Mouse (Mus musculus) forebrain, embryonic 11.5 days (tissue): ENCODE measurements around the gene Gm4836. TPM values are rescaled to one million over a fixed set of nuclear protein-coding genes. Genes with fewer than 3 reads are reported as not detected.
"Not testable (repeated sequence)": the region's sequence is repeated elsewhere in the genome, so short reads cannot be mapped to it uniquely, and the experiment has no call there.

Source experiments
- ATAC-seq: fragments of 200-750 bp; cut with Nextera tagmentation; replicated peaks from 2 replicates; pipeline ENCODE4 v1.8.0; 2017; ENCODE audit warnings: moderate TSS enrichment; ENCODE audit not compliant: low FRiP score
- DNase-seq: peaks from one replicate; pipeline ENCODE4 v3.0.0-alpha.2; 2017; ENCODE audit warnings: low spot score
- H3K27ac ChIP-seq: fragments of 300-500 bp; sonication (generic); 2 replicates; pipeline ENCODE4 v1.5.1; 2014; ENCODE audit warnings: low read depth, low read length
- H3K27me3 ChIP-seq: fragments of 300-500 bp; sonication (generic); 2 replicates; pipeline ENCODE4 v1.6.1; 2014; ENCODE audit warnings: mild to moderate bottlenecking, low read length, mixed read lengths; ENCODE audit not compliant: control insufficient read depth, insufficient read depth
- H3K36me3 ChIP-seq: fragments of 300-500 bp; sonication (generic); 2 replicates; pipeline ENCODE4 v1.6.1; 2014; ENCODE audit warnings: mild to moderate bottlenecking, low read length, moderate library complexity, mixed read lengths; ENCODE audit not compliant: control insufficient read depth, insufficient read depth
- H3K4me1 ChIP-seq: fragments of 300-500 bp; sonication (generic); replicated peaks from 2 replicates; pipeline ENCODE4 v1.6.1; 2014; ENCODE audit warnings: low read length, mixed read lengths; ENCODE audit not compliant: control insufficient read depth, insufficient read depth
- H3K4me2 ChIP-seq: fragments of 300-500 bp; sonication (generic); 2 replicates; pipeline ENCODE4 v1.6.1; 2014; ENCODE audit warnings: low read depth, mild to moderate bottlenecking, low read length, moderate library complexity, mixed read lengths; ENCODE audit not compliant: severe bottlenecking
- H3K4me3 ChIP-seq: fragments of 300-500 bp; sonication (generic); 2 replicates; pipeline ENCODE4 v1.5.1; 2014; ENCODE audit warnings: low read depth, low read length
- H3K9ac ChIP-seq: fragments of 300-500 bp; sonication (generic); 2 replicates; pipeline ENCODE4 v1.6.1; 2014; ENCODE audit warnings: low read length
- H3K9me3 ChIP-seq: fragments of 300-500 bp; sonication (generic); 2 replicates; pipeline ENCODE4 v1.6.1; 2016; ENCODE audit warnings: low read length, mixed read lengths; ENCODE audit not compliant: control insufficient read depth
- WGBS: fragments of 180-500 bp; shearing (Covaris S2); extraction: QIAGEN DNeasy Blood & Tissue Kit; methylation state at CpG from one replicate; pipeline ENCODE4 v1.1.7; 2014; 5-methylcytosine and 5-hydroxymethylcytosine counted together
- polyA plus RNA-seq: library from polyadenylated mRNA; unstranded; fragments of >200 nt; fragmentation: Nextera tagmentation; extraction: Ambion mirVana; gene quantifications from 2 replicates; pipeline ENCODE4 v1.2.1, GENCODE M21; 2014

Gm4836 gene
- not detected in 2 replicates for polyA plus RNA-seq

DNA sequence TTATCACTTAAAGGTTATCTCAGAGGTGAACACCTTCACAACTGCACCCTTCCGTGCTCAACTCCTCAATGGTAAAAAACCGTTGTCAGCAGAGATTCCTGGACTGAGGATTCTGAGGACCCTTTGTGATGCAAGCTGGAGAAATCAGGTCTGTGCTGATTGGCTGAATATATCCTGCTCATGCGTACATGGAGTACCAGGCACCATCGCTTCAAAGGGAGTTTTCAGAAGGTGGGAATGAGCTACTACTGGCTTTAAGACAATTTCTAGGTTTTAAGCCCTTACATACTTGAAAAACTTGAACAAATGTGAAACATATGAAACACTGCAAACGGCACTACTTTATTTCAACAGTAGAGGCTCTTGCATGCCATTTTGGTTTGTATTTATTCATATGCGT lies at the start of gene Gm4836:
Gene Gm4836, minus strand, starts transcription at position 101 of the 400 bp plus-strand sequence.
- not testable (repeated sequence) for H3K9ac ChIP-seq, ATAC-seq, DNase-seq, H3K4me1 ChIP-seq, H3K36me3 ChIP-seq, H3K4me2 ChIP-seq, H3K4me3 ChIP-seq, H3K27me3 ChIP-seq, H3K27ac ChIP-seq, H3K9me3 ChIP-seq
- WGBS, result no CpG with 5 or more reads among the region's 6 CpGs
